Mouse (Mus musculus) WW6 (cell line): ENCODE results near the gene Alg11.
A peak's percentile ranks its signal among the peaks of the same experiment; 100 is the strongest.

Experiments used
- DNase-seq: peaks from one replicate; pipeline ENCODE4 v3.0.0-alpha.2; 2013; ENCODE audit warnings: low read depth, low spot score

Gene Alg11

DNA sequence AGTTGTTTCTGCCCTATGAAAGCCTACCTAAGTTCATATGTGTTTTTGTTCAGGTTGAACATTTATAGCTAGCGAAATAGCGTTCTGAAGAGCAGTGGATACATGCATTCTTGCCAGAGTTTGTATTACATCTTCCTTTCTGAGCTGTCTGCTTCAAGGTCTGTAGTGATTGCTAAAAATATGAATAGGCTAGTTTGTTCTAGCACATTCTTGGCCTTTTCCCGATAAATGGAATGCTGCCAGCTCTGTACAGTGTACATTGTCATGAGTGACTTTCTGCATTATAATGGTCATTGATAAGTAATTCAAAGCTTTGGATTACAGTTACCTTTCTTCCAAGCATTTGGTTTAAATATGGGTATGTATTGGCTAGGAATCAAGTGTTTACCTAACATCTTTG lies 605 bp downstream of the Alg11 start:
- DNase-seq: no peak

DNA sequence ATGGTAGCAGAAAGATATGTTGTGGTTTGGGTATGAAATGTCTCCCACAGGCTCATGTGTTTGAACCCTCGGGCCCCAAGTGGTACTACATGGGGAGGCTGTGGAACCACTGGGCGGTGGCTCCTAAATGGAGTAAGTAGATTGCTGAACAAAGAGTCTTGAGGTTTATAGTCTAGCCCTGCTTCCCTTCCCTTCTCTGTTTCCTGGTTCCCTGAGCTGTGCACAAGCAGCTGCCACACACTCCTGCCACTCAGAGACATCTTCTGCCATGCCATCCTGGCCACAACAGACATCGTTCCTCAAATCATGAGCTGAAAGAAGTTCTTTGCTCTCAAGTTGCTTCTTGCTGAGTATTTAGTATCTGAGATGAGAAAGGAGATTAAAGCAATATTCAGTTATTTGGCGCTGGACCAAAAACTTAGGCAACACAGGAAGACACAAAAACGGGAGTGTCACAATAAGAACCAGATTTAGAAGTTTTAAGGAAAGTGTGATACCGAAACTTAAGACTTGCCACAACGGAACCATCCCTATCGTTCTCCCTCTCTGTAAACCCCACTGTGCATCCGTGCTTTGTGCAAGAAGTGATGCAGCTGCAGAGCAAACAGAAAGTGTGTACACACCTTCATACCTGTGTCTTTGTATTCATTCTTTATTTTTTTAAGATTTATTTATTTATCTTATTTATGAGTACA lies 18.9 kb downstream of the Alg11 start:
- DNase-seq: no peak

DNA sequence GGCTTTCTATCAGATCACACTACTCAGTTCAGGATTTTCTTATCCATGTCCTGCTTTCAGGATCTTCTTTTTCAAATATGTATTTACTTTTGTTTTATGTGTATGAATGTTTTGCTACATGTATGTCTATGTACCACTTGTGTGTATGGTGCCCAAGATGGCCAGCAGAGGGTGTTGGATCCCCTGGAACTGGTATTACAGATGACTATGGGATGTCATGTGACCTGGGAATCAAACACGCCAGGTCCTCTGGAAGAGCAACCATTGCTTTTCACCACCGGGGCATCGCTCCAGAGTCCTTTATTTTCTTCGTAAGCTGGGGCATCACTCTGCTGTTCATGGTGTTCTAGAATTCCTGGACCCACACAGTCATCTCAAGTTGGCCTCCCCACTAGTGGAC lies 28.7 kb downstream of the Alg11 start:
- no peak for DNase-seq

DNA sequence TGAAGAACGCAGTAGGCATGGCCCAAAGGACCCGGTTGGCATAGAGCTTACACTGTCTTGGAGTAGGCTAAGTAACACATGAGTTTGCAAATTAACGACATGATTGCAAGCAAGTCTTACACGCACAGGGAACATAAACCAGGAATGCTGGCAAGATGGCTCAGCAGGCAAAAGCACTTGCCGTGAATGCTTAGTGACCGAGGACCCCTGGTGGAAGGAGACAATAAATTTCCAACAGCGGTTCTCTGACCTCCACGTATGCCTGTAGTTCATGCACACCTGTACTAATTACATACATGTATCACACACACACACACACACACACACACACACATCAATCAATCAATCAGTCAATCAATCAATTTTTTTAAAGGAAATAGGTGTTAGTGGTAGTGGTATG lies 31.0 kb downstream of the Alg11 start:
- DNase-seq: peak; percentile 16

DNA sequence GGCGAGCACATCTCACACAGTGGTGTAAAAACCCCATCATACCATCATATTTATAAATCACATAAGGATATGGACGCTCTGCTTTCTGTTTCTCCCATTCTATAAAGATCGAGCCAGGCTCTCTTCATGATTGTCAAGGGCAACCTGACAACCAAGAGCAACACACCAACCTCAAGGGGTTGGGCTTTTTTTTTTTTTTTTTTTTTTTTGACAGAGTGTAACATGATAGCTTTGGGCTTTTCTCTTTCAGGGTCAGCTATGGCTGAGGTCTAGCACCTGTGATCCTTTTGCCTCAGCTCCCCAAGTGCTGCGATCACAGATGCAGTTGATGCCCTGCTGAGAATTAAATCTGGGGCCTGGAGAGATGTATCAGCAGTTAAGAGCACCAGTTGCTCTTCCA lies 46.5 kb downstream of the Alg11 start:
- no peak for DNase-seq
